Mouse (Mus musculus) neutrophil, adult 59 days (primary cell): ENCODE results near the gene Psg17. TPM values are rescaled to one million over a fixed set of nuclear protein-coding genes. Genes with fewer than 3 reads are reported as not detected.

Experiments used
- total RNA-seq, 2 experiments: library from RNA; stranded (reverse); gene quantifications; 1 replicate in 1 of 2; 2 replicates in 1 of 2; pipeline ENCODE4 v1.2.4; 2023

Psg17 gene
- not detected for total RNA-seq

DNA sequence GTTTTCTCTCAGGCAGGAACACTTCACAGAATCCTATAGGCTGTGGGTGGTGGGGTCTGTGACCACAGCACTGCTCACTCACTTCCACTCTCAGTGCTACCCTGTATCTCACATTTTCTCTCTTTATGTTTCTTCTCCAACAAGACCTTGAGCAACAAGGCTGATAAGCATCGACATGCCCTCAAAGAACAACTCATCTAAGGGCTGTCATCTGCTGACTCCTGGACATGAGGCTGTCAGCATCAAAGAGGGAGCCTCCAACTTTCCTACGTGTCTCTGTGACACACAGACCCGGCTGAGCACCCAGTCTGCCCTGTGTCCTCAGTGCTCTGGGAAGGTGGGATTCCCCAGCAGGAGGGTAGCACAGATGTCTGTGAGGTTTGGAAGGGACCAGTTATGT lies at the start of gene Psg17:
Gene Psg17 (minus strand): TSS at position 101 of the 400 bp plus-strand sequence.

DNA sequence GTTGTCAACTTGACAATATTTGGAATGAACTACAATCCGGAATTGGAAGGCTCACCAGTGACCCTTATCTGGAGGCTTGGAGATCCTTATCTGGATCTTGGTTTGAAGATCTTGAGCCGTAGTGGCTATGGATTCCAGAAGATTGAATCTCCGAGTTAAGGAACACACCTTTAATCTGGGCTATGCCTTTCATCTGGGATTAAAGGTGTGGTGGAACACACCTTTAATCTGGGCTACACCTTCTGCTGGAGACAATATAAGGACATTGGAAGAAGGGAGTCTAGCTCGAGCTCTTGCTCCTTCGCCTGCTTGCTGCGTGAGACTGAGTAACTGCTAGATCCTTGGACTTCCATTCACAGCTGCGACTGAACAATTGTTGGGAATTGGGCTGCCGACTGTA lies 49.6 kb upstream of the Psg17 start, which contains the start of gene Pglyrp1:
Gene Pglyrp1 (plus strand): TSS at position 301 of the 400 bp plus-strand sequence.

GRCm38 (mm10) chr7:18839865-18840264 lies 18.5 kb upstream of the Psg17 start, which contains the start of gene Mill2:
Gene Mill2 (plus strand): TSS chr7:18839966.

DNA sequence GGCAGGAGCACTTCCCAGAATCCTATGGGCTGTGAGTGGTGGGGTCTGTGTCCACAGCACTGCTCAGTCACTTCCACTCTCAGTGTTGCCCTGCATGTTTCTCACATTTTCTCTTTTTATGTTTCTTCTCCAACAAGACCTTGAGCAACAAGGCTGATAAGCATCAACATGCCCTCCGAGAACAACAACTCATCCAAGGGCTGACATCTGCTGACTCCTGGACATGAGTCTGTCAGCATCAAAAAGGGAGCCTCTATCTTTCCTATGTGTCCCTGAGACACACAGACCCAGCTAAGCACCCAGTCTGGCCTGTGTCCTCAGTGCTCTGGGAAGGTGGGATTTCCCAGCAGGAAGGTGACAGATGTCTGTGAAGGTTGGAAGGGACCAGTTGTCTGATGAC lies 23.0 kb downstream of the Psg17 start, which contains the start of gene Psg19:
Gene Psg19 (minus strand): TSS at position 101 of the 400 bp plus-strand sequence.

Other genes with a start within 250 kb of the Psg17 start
- not detected for gene Psg23, start 205.1 kb downstream of the Psg17 start, total RNA-seq
- not detected for gene Psg21, start 164.9 kb downstream of the Psg17 start, total RNA-seq
- not detected for gene Psg20, start 135.4 kb downstream of the Psg17 start, total RNA-seq
- not detected for gene Psg22, start 103.5 kb downstream of the Psg17 start, total RNA-seq
- gene Psg19, start 23.1 kb downstream of the Psg17 start, total RNA-seq: not detected
- gene Mill2, start 18.4 kb upstream of the Psg17 start, total RNA-seq: not detected
- 1,000 to 10,000 TPM; 1,995 to 2,284 TPM for gene Pglyrp1, start 49.7 kb upstream of the Psg17 start, total RNA-seq
- gene Ccdc61, start 88.8 kb upstream of the Psg17 start, total RNA-seq: 10 to 100 TPM; 11.5 to 13.9 TPM
- gene Nova2, start 104.3 kb upstream of the Psg17 start, total RNA-seq: under 1 TPM in 1 of 2 experiments, not detected in 1; 0.04 TPM
- gene Nanos2, start 165.8 kb upstream of the Psg17 start, total RNA-seq: not detected
- gene Mypop, start 169.6 kb upstream of the Psg17 start, total RNA-seq: under 1 TPM in 1 of 2 experiments, not detected in 1; 0.33 TPM
- 10 to 100 TPM; 15.0 to 15.1 TPM for gene Irf2bp1, start 182.4 kb upstream of the Psg17 start, total RNA-seq
- gene Foxa3, start 201.9 kb upstream of the Psg17 start, total RNA-seq: not detected
- 10 to 100 TPM; 53.1 to 63.9 TPM for gene Sympk, start 202.8 kb upstream of the Psg17 start, total RNA-seq
- not detected for gene Rsph6a, start 233.1 kb upstream of the Psg17 start, total RNA-seq